Mouse (Mus musculus) v-Abl transformed pro-B cells (cell line): ENCODE data around the gene Hist1h2ai.

Source experiments
- in situ Hi-C, 2 experiments: fragments of 400-800 bp; cut with MboI; formaldehyde crosslinking; loops; one replicate each; pipeline ENCODE4 v1.15.1; 2025; ENCODE audit not compliant: unreplicated experiment in 2 of 2

The Hist1h2ai gene

GRCm38 (mm10) chr13:21722373-21722925, 6.2 kb downstream of the Hist1h2ai start:
- in situ Hi-C loops = loop anchor here (5.0 to 25.0 kb wide), 3 partner anchors 210 to 1715 kb away; partner anchors contain the start of gene Gm11273 (in 1 of the 2)

- in situ Hi-C loops = loop anchor here (5.0 to 25.0 kb wide), 3 partner anchors 211 to 1714 kb away; partner anchors contain the start of gene Gm11273 (in 1 of the 2)
Observed at GRCm38 (mm10) chr13:21722993-21723836, 7.0 kb downstream of the Hist1h2ai start.

GRCm38 (mm10) chr13:21727948-21728572, 11.8 kb downstream of the Hist1h2ai start:
- in situ Hi-C loops = loop anchor here (5.0 to 25.0 kb wide), 6 partner anchors 791 to 1641 kb away; partner anchors contain the start of gene Elmo1 (in 2 of the 2)

- in situ Hi-C loops = loop anchor here (5.0 to 25.0 kb wide), 6 partner anchors 792 to 1642 kb away; partner anchors contain the start of gene Elmo1 (in 2 of the 2)
Observed at GRCm38 (mm10) chr13:21729544-21729943, 13.3 kb downstream of the Hist1h2ai start.

GRCm38 (mm10) chr13:21733466-21733865, 17.2 kb downstream of the Hist1h2ai start:
- in situ Hi-C loops = loop anchor here (5.0 to 25.0 kb wide), 10 partner anchors 51 to 1646 kb away; partner anchors contain the start of genes Elmo1 (in 2 of the 2), Hist1h1b (in 1 of the 2), Hist1h2an (in 1 of the 2) and Hist1h2bp (in 1 of the 2)

- in situ Hi-C loops = loop anchor here (5.0 to 25.0 kb wide), 10 partner anchors 51 to 1647 kb away; partner anchors contain the start of genes Elmo1 (in 2 of the 2), Hist1h1b (in 1 of the 2), Hist1h2an (in 1 of the 2) and Hist1h2bp (in 1 of the 2)
Observed at GRCm38 (mm10) chr13:21734010-21734905, 18.0 kb downstream of the Hist1h2ai start.

- in situ Hi-C loops = loop anchor here (5.0 to 25.0 kb wide), 10 partner anchors 50 to 1648 kb away; partner anchors contain the start of genes Elmo1 (in 2 of the 2), Hist1h1b (in 1 of the 2), Hist1h2an (in 1 of the 2) and Hist1h2bp (in 1 of the 2)
Observed at GRCm38 (mm10) chr13:21734906-21735767, 18.9 kb downstream of the Hist1h2ai start, which contains the start of gene Hist1h4j. Gene Hist1h4j, plus strand, starts transcription at chr13:21735064.

GRCm38 (mm10) chr13:21745006-21745405, 28.8 kb downstream of the Hist1h2ai start:
- in situ Hi-C loops = loop anchor here (25.0 kb wide), 5 partner anchors 808 to 1658 kb away; partner anchors contain the start of gene Elmo1 (in 2 of the 2)

- in situ Hi-C loops = loop anchor here (10.0 to 25.0 kb wide), 6 partner anchors 812 to 1805 kb away; partner anchors contain the start of genes Elmo1 (in 2 of the 2), Hist1h1d (in 1 of the 2) and Hist1h4f (in 1 of the 2)
Observed at GRCm38 (mm10) chr13:21749387-21750158, 33.4 kb downstream of the Hist1h2ai start.

GRCm38 (mm10) chr13:21750159-21751017, 34.2 kb downstream of the Hist1h2ai start, which contains the start of gene Hist1h4k:
Gene Hist1h4k, minus strand, starts transcription at chr13:21750505.
- in situ Hi-C loops = loop anchor here in 1 of 2 experiments (10.0 kb wide), 1 partner anchor 1804 kb away; the partner anchor contains the start of genes Hist1h1d and Hist1h4f

GRCm38 (mm10) chr13:21751417-21751816, 35.2 kb downstream of the Hist1h2ai start:
- in situ Hi-C loops = loop anchor here in 1 of 2 experiments (10.0 kb wide), 1 partner anchor 1803 kb away; the partner anchor contains the start of genes Hist1h1d and Hist1h4f

- in situ Hi-C loops = loop anchor here in 1 of 2 experiments (10.0 kb wide), 1 partner anchor 1803 kb away; the partner anchor contains the start of genes Hist1h1d and Hist1h4f
Observed at GRCm38 (mm10) chr13:21751827-21752226, 35.6 kb downstream of the Hist1h2ai start.

- in situ Hi-C loops = loop anchor here in 1 of 2 experiments (10.0 kb wide), 1 partner anchor 1802 kb away; the partner anchor contains the start of genes Hist1h1d and Hist1h4f
Observed at GRCm38 (mm10) chr13:21752356-21752755, 36.1 kb downstream of the Hist1h2ai start.

GRCm38 (mm10) chr13:21753051-21753523, 36.9 kb downstream of the Hist1h2ai start:
- in situ Hi-C loops = loop anchor here in 1 of 2 experiments (10.0 kb wide), 1 partner anchor 1802 kb away; the partner anchor contains the start of genes Hist1h1d and Hist1h4f

- in situ Hi-C loops = loop anchor here in 1 of 2 experiments (10.0 kb wide), 1 partner anchor 1801 kb away; the partner anchor contains the start of genes Hist1h1d and Hist1h4f
Observed at GRCm38 (mm10) chr13:21753524-21754285, 37.5 kb downstream of the Hist1h2ai start, which contains the start of the genes Hist1h2ak and Hist1h2bn. Gene Hist1h2ak, minus strand, starts transcription at chr13:21753827. Gene Hist1h2bn, plus strand, starts transcription at chr13:21754123.
